Mouse (Mus musculus): ENCODE results near the gene Abcb10. TPM values are rescaled to one million over a fixed set of nuclear protein-coding genes. Genes with fewer than 3 reads are reported as not detected.

Gene Abcb10
- total RNA-seq, 2 experiments from 2014 or later = 18.5 to 18.8 TPM

Small RNA genes lying within 50 kb of the gene (microRNA-seq; reads per million reads assigned to microRNA genes)
- gene Mir1967 = 0 reads per million in 2 experiments

Other genes with a start within 250 kb of the Abcb10 start
- gene Rab4a, start 177.1 kb downstream of the Abcb10 start, total RNA-seq (2021) = 10 to 100 TPM; 42.3 to 42.8 TPM
- gene Ccsap, start 122.9 kb downstream of the Abcb10 start, total RNA-seq (2021) = 10 to 100 TPM; 56.1 to 56.4 TPM
- gene Acta1, start 88.4 kb downstream of the Abcb10 start, total RNA-seq (2021) = 1 to 10 TPM; 6.4 to 7.6 TPM
- gene Nup133, start 33.9 kb downstream of the Abcb10 start, total RNA-seq (2021) = 10 to 100 TPM; 21.8 to 22.2 TPM
- 10 to 100 TPM; 19.6 to 20.8 TPM for gene Taf5l, start 38.3 kb upstream of the Abcb10 start, total RNA-seq (2021)
- gene Urb2, start 38.4 kb upstream of the Abcb10 start, total RNA-seq (2021) = 10 to 100 TPM; 11.8 to 12.5 TPM
- 10 to 100 TPM; 32.6 to 45.9 TPM for gene Galnt2, start 248.3 kb upstream of the Abcb10 start, total RNA-seq (2021)

Measured in layer of hippocampus, postnatal 36 days (tissue).